In the genomic region with DNA sequence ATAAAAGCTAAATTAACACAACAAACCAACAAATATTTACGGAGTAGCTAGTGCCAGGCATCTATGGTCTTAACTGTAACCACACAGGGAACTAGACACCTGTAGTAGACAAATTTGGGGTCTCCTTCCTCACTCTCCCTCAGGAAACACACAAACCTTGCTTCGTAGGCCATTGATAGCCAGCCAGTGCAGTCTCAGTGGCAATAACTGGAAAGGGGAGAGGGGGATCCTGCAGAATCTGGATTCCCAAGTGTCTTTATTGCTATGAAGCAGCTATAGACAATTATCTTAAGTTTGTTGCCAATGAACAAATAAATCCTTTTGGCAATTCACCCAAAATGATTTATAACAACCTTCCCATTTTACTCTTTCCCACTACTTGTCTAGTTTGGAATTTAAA, we compare ENCODE assay signal across 13 mouse cellular contexts. TPM values are rescaled to one million over a fixed set of nuclear protein-coding genes. Genes with fewer than 3 reads are reported as not detected.
DNase-seq lines count a peak whose midpoint lies in the region; ATAC-seq and TF ChIP-seq lines count a peak whose summit lies in the region.
"Had no signal": no experiment of that assay in that cellular context is flagged by ENCODE, and none has a peak within 500 bp of the region (broad histone marks: within the 10 kb centered on the region; RNA-seq: fewer than 3 reads in every experiment).

No protein-coding gene starts in this region.

- H3K4me1 ChIP-seq in intestine, embryonic 14.5 days (replicated peaks; ENCODE audit: control insufficient read depth, insufficient read depth, low read length): peaks cover 18% of the 10 kb centered on the region
- peaks cover 9% of the 10 kb centered on the region for H3K4me1 ChIP-seq in intestine, embryonic 15.5 days (replicated peaks)
- H3K4me1 ChIP-seq in MEL (ENCODE audit: control insufficient read depth in 1 of 2, insufficient read depth in 2 of 2, low read length in 2 of 2): peaks cover 20 to 28% of the 10 kb centered on the region in 2 experiments
- peaks cover 21% of the 10 kb centered on the region for H3K4me1 ChIP-seq in liver, embryonic 11.5 days (replicated peaks; ENCODE audit: control insufficient read depth, insufficient read depth, low read length)

- peak overlapping the region; percentile 54 for H3K27ac ChIP-seq in gastrocnemius, adult 2 months
- no peak overlapping the region for H3K27ac ChIP-seq in intestine, embryonic 14.5 days (ENCODE audit: low read depth)
- H3K27ac ChIP-seq in intestine, embryonic 15.5 days: no peak overlapping the region
- peak overlapping the region; percentile 80 for H3K27ac ChIP-seq in MEL (ENCODE audit: control insufficient read depth, low read depth, low read length)
- peak overlapping the region; percentile 38; the same call in 1 of the 2 replicates for H3K27ac ChIP-seq in liver, embryonic 11.5 days (ENCODE audit: low read depth, low read length)
- H3K27ac ChIP-seq: embryonic facial prominence, embryonic 12.5 days; limb, embryonic 12.5 days; midbrain, embryonic 13.5 days had no signal

- H3K36me3 ChIP-seq in intestine, embryonic 14.5 days (ENCODE audit: control insufficient read depth, insufficient read depth, low read length): peaks cover 71% of the 10 kb centered on the region
- H3K36me3 ChIP-seq in intestine, embryonic 15.5 days: peaks cover 10% of the 10 kb centered on the region
- H3K36me3 ChIP-seq in MEL (ENCODE audit: control insufficient read depth in 1 of 2, insufficient read depth in 2 of 2, low read length in 2 of 2): peaks cover 60 to 77% of the 10 kb centered on the region in 2 experiments
- H3K36me3 ChIP-seq in liver, embryonic 11.5 days (ENCODE audit: control insufficient read depth, insufficient read depth, low read length): peaks cover 17% of the 10 kb centered on the region

- peak overlapping the region; percentile 55 for H3K4me3 ChIP-seq in gastrocnemius, adult 2 months
- no peak overlapping the region for H3K4me3 ChIP-seq in intestine, embryonic 14.5 days (ENCODE audit: low read depth, low read length)
- no peak overlapping the region for H3K4me3 ChIP-seq in intestine, embryonic 15.5 days (replicated peaks)
- no peak overlapping the region; a peak in 1 of 4 replicates for H3K4me3 ChIP-seq in MEL (ENCODE audit: control insufficient read depth in 1 of 2, insufficient read depth in 1 of 2, low read depth in 2 of 2, low read length in 2 of 2)
- H3K4me3 ChIP-seq in liver, embryonic 11.5 days (ENCODE audit: low read depth, low read length): 0 out of 2 replicates have a peak overlapping the region, but pooled peaks have one; percentile 15
- H3K4me3 ChIP-seq: embryonic facial prominence, embryonic 12.5 days; limb, embryonic 12.5 days; midbrain, embryonic 13.5 days had no signal

- peaks cover 44% of the 10 kb centered on the region for H3K79me2 ChIP-seq in MEL (ENCODE audit: control insufficient read depth, insufficient read depth, low read length, poor library complexity)

- WGBS in intestine, embryonic 14.5 days: 85% methylated on average over 2 of the region's 2 CpGs
- 78% methylated on average over 2 of the region's 2 CpGs for WGBS in intestine, embryonic 15.5 days
- WGBS in liver, embryonic 11.5 days: 56% methylated on average over 2 of the region's 2 CpGs

- no peak for DNase-seq in gastrocnemius, adult 2 months
- DNase-seq in gastrocnemius, postnatal 14 days: no peak
- DNase-seq in intestine, embryonic 14.5 days (ENCODE audit: low spot score): peak; percentile 53
- DNase-seq in MEL (ENCODE audit: low read depth, low spot score): no peak
- DNase-seq in liver, embryonic 11.5 days (ENCODE audit: low spot score): peak; percentile 27
- DNase-seq in urinary bladder, adult 2 months (ENCODE audit: low spot score): no peak
- no peak for DNase-seq in gastrocnemius, postnatal 10 days
- DNase-seq: cerebellum, postnatal 36 days; kidney, postnatal 10 days had no signal

- no peak for TF ChIP-seq CTCF in gastrocnemius, adult 2 months (IDR thresholded peaks at IDR 0.05)
- TF ChIP-seq CTCF in MEL (IDR thresholded peaks at IDR 0.05 in 2 of 3, conservative IDR thresholded peaks at IDR 0.05 in 1 of 3; ENCODE audit: control insufficient read depth in 1 of 3, insufficient read depth in 1 of 3, low read depth in 2 of 3, low read length in 3 of 3, poor library complexity in 1 of 3, severe bottlenecking in 1 of 3): no peak

- no peak for TF ChIP-seq EP300 in MEL (IDR thresholded peaks at IDR 0.05; ENCODE audit: low read depth in 1 of 2, low read length in 2 of 2)

- no peak for TF ChIP-seq RAD21 in MEL (IDR thresholded peaks at IDR 0.05; ENCODE audit: low read depth, low read length)

- TF ChIP-seq POLR2A in MEL (IDR thresholded peaks at IDR 0.05; ENCODE audit: control insufficient read depth in 1 of 2, insufficient read depth in 1 of 2, low read depth in 1 of 2, low read length in 2 of 2, poor library complexity in 1 of 2): no peak

- no peak overlapping the region for H3K4me2 ChIP-seq in intestine, embryonic 14.5 days (ENCODE audit: low read length)
- no peak overlapping the region for H3K4me2 ChIP-seq in intestine, embryonic 15.5 days (replicated peaks)
- peak overlapping the region; percentile 49 for H3K4me2 ChIP-seq in liver, embryonic 11.5 days
- H3K4me2 ChIP-seq: embryonic facial prominence, embryonic 12.5 days; limb, embryonic 12.5 days; midbrain, embryonic 13.5 days had no signal

- no peaks in the 10 kb centered on the region for H3K27me3 ChIP-seq in intestine, embryonic 14.5 days (replicated peaks; ENCODE audit: control insufficient read depth, insufficient read depth, low read length)
- H3K27me3 ChIP-seq in intestine, embryonic 15.5 days (replicated peaks): no peaks in the 10 kb centered on the region
- no peaks in the 10 kb centered on the region for H3K27me3 ChIP-seq in MEL (ENCODE audit: control insufficient read depth in 1 of 2, insufficient read depth in 2 of 2, low read length in 2 of 2)
- no peaks in the 10 kb centered on the region for H3K27me3 ChIP-seq in liver, embryonic 11.5 days (replicated peaks; ENCODE audit: control insufficient read depth, insufficient read depth, low read length)
- H3K27me3 ChIP-seq: embryonic facial prominence, embryonic 12.5 days; limb, embryonic 12.5 days; midbrain, embryonic 13.5 days had no signal

- ATAC-seq in intestine, embryonic 14.5 days (replicated peaks; ENCODE audit: low FRiP score, low TSS enrichment, low read depth): no peak
- no peak for ATAC-seq in intestine, embryonic 15.5 days
- no peak for ATAC-seq in liver, embryonic 11.5 days (replicated peaks; ENCODE audit: low FRiP score)
- ATAC-seq: midbrain, embryonic 13.5 days had no signal

- H3K9ac ChIP-seq in intestine, embryonic 14.5 days (ENCODE audit: low read length): no peak overlapping the region
- H3K9ac ChIP-seq in intestine, embryonic 15.5 days: no peak overlapping the region
- H3K9ac ChIP-seq in MEL (ENCODE audit: control insufficient read depth, low read depth, low read length, poor library complexity, severe bottlenecking): peak overlapping the region; percentile 54
- no peak overlapping the region for H3K9ac ChIP-seq in liver, embryonic 11.5 days (ENCODE audit: low read depth, low read length)
- H3K9ac ChIP-seq: embryonic facial prominence, embryonic 12.5 days; limb, embryonic 12.5 days; midbrain, embryonic 13.5 days had no signal

- no peaks in the 10 kb centered on the region for H3K9me3 ChIP-seq in intestine, embryonic 14.5 days (ENCODE audit: control insufficient read depth, low read length)
- H3K9me3 ChIP-seq in intestine, embryonic 15.5 days: no peaks in the 10 kb centered on the region
- no peaks in the 10 kb centered on the region for H3K9me3 ChIP-seq in MEL (replicated peaks; ENCODE audit: insufficient read depth, low read length)
- no peaks in the 10 kb centered on the region for H3K9me3 ChIP-seq in liver, embryonic 11.5 days (ENCODE audit: control insufficient read depth, low read length)
- H3K9me3 ChIP-seq: embryonic facial prominence, embryonic 12.5 days; limb, embryonic 12.5 days; midbrain, embryonic 13.5 days had no signal

- intact Hi-C loops in gastrocnemius, adult 2 months (cut with DNase I): no loop called here
- intact Hi-C loops in gastrocnemius, postnatal 14 days (cut with DNase I; ENCODE audit: low total_unique reads): no loop called here

TF ChIP-seq in MEL, 35 proteins besides CTCF, POLR2A, EP300 and RAD21 (continues in another document):
- TF ChIP-seq SIN3A (IDR thresholded peaks at IDR 0.05; ENCODE audit: low read length) (no peak), UBTF (IDR thresholded peaks at IDR 0.05; ENCODE audit: borderline replicate concordance, insufficient read depth, low read depth, low read length) (no peak), POLR2AphosphoS2 (IDR thresholded peaks at IDR 0.05; ENCODE audit: low read length) (no peak), MAZ (IDR thresholded peaks at IDR 0.05; ENCODE audit: low read depth, low read length) (no peak), CHD2 (IDR thresholded peaks at IDR 0.05; ENCODE audit: low read length) (no peak), ZKSCAN1 (IDR thresholded peaks at IDR 0.05; ENCODE audit: low read depth, low read length) (no peak), KAT2A (conservative IDR thresholded peaks at IDR 0.05; ENCODE audit: low read depth, low read length) (no peak), TBP (IDR thresholded peaks at IDR 0.05; ENCODE audit: low read depth, low read length) (no peak), USF1 (IDR thresholded peaks at IDR 0.05; ENCODE audit: low read depth, low read length) (no peak), TCF12 (IDR thresholded peaks at IDR 0.05; ENCODE audit: low read depth, low read length) (no peak), RCOR1 (IDR thresholded peaks at IDR 0.05; ENCODE audit: low read depth, low read length) (no peak), NELFE (IDR thresholded peaks at IDR 0.05; ENCODE audit: low read depth, low read length) (no peak), GABPA (IDR thresholded peaks at IDR 0.05; ENCODE audit: low read depth, low read length) (no peak), MEF2A (IDR thresholded peaks at IDR 0.05; ENCODE audit: extremely low read depth, insufficient replicate concordance, low read depth, low read length, poor library complexity, severe bottlenecking) (no peak), GATA1 (IDR thresholded peaks at IDR 0.05; ENCODE audit: low read depth, low read length) (no peak)

RNA-seq across cellular contexts. Expression of gene Chd2, which starts 6.4 kb away (rescaled TPM):
- 10 to 100 TPM; 40.7 to 48.4 TPM for total RNA-seq in gastrocnemius, adult 2 months (2021)
- total RNA-seq in gastrocnemius, postnatal 14 days (2021): 10 to 100 TPM; 36.7 to 38.2 TPM
- 50.5 and 68.2 TPM in 2 replicates for polyA plus RNA-seq in intestine, embryonic 14.5 days (2014; fragmentation: Nextera tagmentation; extraction: Ambion mirVana)
- 39.3 and 46.0 TPM in 2 replicates for polyA plus RNA-seq in intestine, embryonic 15.5 days (2015; fragmentation: Nextera tagmentation; extraction: Ambion mirVana)
- total RNA-seq in MEL (2012; rRNA removed): 9.9 and 16.9 TPM in 2 replicates
- 100 to 1,000 TPM in 1 of 2 experiments, 10 to 100 TPM in 1; 21.4 to 275 TPM for polyA plus RNA-seq in MEL (2012; ENCODE audit: insufficient read depth in 1 of 2, insufficient read length in 2 of 2, low read depth in 1 of 2, low replicate concordance in 2 of 2, missing spikeins in 1 of 2)
- 30.9 and 34.5 TPM in 2 replicates for polyA plus RNA-seq in liver, embryonic 11.5 days (2014; fragmentation: Nextera tagmentation; extraction: Ambion mirVana)
- 25.6 and 27.3 TPM in 2 replicates for polyA plus RNA-seq in urinary bladder, adult 2 months (2012; rRNA removed)
- total RNA-seq in gastrocnemius, postnatal 10 days (2021): 10 to 100 TPM; 42.9 to 57.0 TPM

Comparison
In these comparisons a context has a peak if more than half of its experiments do, and no peak if none do; other contexts are left out.
1. DNase-seq: peak in intestine, embryonic 14.5 days (single experiment) and liver, embryonic 11.5 days (single experiment); none in gastrocnemius, adult 2 months (single experiment), gastrocnemius, postnatal 14 days (single experiment), MEL (single experiment), urinary bladder, adult 2 months (single experiment) and gastrocnemius, postnatal 10 days (single experiment).
2. H3K27ac ChIP-seq: peak in gastrocnemius, adult 2 months (single experiment), MEL (single experiment) and liver, embryonic 11.5 days (single experiment); none in intestine, embryonic 14.5 days (single experiment) and intestine, embryonic 15.5 days (single experiment).
3. H3K4me3 ChIP-seq: peak in gastrocnemius, adult 2 months (single experiment) and liver, embryonic 11.5 days (single experiment); none in intestine, embryonic 14.5 days (single experiment), intestine, embryonic 15.5 days (single experiment) and MEL (0 of 2).